Mouse (Mus musculus): ENCODE measurements around the gene Cdk5rap2. TPM values are rescaled to one million over a fixed set of nuclear protein-coding genes. Genes with fewer than 3 reads are reported as not detected.

The Cdk5rap2 gene
- polyA plus RNA-seq, 1 experiment: 25.0 TPM

DNA sequence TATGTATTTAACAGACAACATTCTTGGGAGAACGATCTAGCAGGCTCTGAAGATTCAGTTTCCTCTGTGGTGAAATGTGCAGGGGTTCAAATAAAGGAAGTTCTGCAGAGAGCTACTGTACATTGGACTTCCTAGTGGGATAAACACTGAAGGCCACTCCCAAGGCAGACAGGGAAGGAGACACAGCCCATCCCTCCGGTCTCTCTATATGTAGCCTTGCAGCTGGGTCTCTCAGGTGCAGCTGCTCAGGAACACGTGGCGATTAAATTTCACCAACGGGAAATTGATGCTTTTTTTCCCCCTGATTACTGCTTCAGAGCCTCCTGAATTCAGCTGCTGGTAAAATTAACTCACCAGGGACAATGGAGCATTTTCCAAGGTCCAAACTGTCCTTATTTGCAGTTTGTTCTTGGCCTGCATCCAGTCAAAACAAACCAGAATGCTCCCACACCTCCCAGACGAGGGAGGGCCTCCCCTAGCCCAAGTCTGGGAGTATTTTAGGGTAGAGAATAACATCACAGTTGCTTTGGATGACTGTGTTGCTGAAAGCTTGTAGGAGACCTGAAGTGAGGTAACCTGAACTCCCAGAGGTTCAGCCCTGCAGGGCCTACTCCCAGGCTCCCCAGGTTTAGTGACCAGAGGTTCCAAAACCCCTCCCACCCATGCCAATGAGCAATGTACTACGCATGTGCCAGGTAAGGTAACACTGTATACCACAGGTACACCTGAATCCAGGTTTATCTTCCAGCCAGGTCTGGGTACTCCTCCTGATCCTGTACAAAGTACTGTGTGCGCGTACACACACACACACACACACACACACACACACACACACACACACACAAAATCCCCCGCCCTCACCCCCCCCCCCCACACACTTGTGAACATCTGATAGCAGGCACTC lies 189.7 kb downstream of the Cdk5rap2 start:
- no peak for TF ChIP-seq POLR2A (IDR thresholded peaks at IDR 0.05; ENCODE audit: low read depth, low read length)
- no peak for TF ChIP-seq CTCF (IDR thresholded peaks at IDR 0.05; ENCODE audit: extremely low read depth, insufficient read depth, insufficient read length, insufficient replicate concordance)
- H3K27ac ChIP-seq (ENCODE audit: insufficient read depth, low read length): no peak overlapping the region
- H3K27me3 ChIP-seq (ENCODE audit: control insufficient read depth, insufficient read depth, low read length): no peaks in the 10 kb centered on the region
- no peak overlapping the region for H3K4me3 ChIP-seq (ENCODE audit: extremely low read depth, insufficient read depth, insufficient read length)
- peaks cover 5% of the 10 kb centered on the region for H3K36me3 ChIP-seq (ENCODE audit: control insufficient read depth, insufficient read depth, low read length)
- H3K4me1 ChIP-seq (ENCODE audit: control insufficient read depth, insufficient read depth, insufficient read length): no peaks in the 10 kb centered on the region
- WGBS: 79% methylated on average over 10 of the region's 10 CpGs
- no peak for DNase-seq (ENCODE audit: low read depth in 1 of 2, low spot score in 2 of 2)

DNA sequence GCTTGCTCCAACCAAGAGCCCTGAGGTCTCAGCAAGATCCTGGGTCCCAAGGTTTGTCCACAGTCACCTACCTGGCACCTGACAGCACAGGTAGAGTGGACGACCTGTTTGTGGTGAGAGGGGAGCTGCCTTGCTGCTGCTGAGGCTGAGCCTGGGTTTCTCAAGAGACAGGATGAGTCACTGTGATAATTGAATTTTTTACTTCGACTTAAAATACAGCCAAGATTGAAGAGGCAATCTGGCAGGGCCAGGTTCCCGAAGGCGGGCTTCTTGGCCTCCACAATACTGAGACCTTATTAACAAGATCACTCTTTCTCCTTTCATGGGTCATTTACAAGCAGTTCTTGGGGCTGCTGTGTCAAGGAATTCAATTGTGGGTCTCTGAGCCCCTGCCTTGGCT lies 190.5 kb downstream of the Cdk5rap2 start:
- no peaks in the 10 kb centered on the region for H3K4me1 ChIP-seq (ENCODE audit: control insufficient read depth, insufficient read depth, insufficient read length)
- WGBS: 88% methylated on average over 4 of the region's 4 CpGs
- TF ChIP-seq CTCF (IDR thresholded peaks at IDR 0.05; ENCODE audit: extremely low read depth, insufficient read depth, insufficient read length, insufficient replicate concordance) (no peak), POLR2A (IDR thresholded peaks at IDR 0.05; ENCODE audit: low read depth, low read length) (no peak)

DNA sequence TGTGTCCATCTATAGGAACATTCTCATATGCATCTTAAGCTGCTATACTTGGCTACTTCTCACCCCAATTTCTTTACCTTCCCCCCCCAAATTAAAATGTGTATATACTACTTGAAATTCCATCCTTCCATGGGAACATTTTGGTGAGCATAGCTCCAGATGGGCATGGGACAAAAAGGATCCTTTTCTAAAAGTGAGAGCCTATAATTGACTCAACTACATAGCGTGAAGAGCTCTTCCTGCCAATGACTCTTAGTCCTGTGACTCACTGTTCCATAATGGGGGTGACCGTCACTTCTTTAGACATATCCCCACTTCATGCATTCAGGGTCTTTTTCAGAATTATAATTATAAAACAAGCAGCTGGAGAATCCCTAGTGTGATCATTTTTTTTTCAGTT lies 224.3 kb downstream of the Cdk5rap2 start:
- Histone ChIP-seq H3K27ac (ENCODE audit: insufficient read depth, low read length) (no peak overlapping the region), H3K36me3 (ENCODE audit: control insufficient read depth, insufficient read depth, low read length) (no peaks in the 10 kb centered on the region), H3K4me3 (ENCODE audit: extremely low read depth, insufficient read depth, insufficient read length) (no peak overlapping the region), H3K4me1 (ENCODE audit: control insufficient read depth, insufficient read depth, insufficient read length) (no peaks in the 10 kb centered on the region), H3K27me3 (ENCODE audit: control insufficient read depth, insufficient read depth, low read length) (no peaks in the 10 kb centered on the region)
- DNase-seq (ENCODE audit: low read depth in 1 of 2, low spot score in 2 of 2): no peak
- 90% methylated on average over 2 of the region's 2 CpGs for WGBS
- TF ChIP-seq POLR2A (IDR thresholded peaks at IDR 0.05; ENCODE audit: low read depth, low read length) (no peak), CTCF (IDR thresholded peaks at IDR 0.05; ENCODE audit: extremely low read depth, insufficient read depth, insufficient read length, insufficient replicate concordance) (no peak)

More for the DNA sequence above, 190.5 kb downstream of the Cdk5rap2 start:
- H3K27me3 ChIP-seq (ENCODE audit: control insufficient read depth, insufficient read depth, low read length): no peaks in the 10 kb centered on the region
- H3K36me3 ChIP-seq (ENCODE audit: control insufficient read depth, insufficient read depth, low read length): peaks cover 5% of the 10 kb centered on the region
- no peak for DNase-seq (ENCODE audit: low read depth in 1 of 2, low spot score in 2 of 2)
- no peak overlapping the region for H3K4me3 ChIP-seq (ENCODE audit: extremely low read depth, insufficient read depth, insufficient read length)
- no peak overlapping the region for H3K27ac ChIP-seq (ENCODE audit: insufficient read depth, low read length)

Other genes with a start within 250 kb of the Cdk5rap2 start
- gene Megf9, start 124.6 kb upstream of the Cdk5rap2 start, polyA plus RNA-seq (2012; rRNA removed): 4.1 and 6.2 TPM in 2 replicates